Mouse (Mus musculus) lung, adult 10 weeks (tissue): ENCODE data around the gene Serpina3b. TPM values are rescaled to one million over a fixed set of nuclear protein-coding genes. Genes with fewer than 3 reads are reported as not detected.

Source experiments
- polyA plus RNA-seq: library from polyadenylated mRNA; stranded (reverse); fragments of 350-450 nt; fragmentation: Illumina TruSeq; extraction: RNeasy Lipid Tissue Mini Kit (QIAGEN cat#74804); gene quantifications from one replicate; pipeline ENCODE4 v1.2.3, GENCODE M21; 2014; ENCODE audit warnings: low read depth, low replicate concordance; ENCODE audit not compliant: insufficient read depth

Gene Serpina3b
- polyA plus RNA-seq: not detected

GRCm38 (mm10) chr12:104127696-104128095, at the start of gene Serpina3b:
TSS of gene Serpina3b (plus strand) at chr12:104127996.

GRCm38 (mm10) chr12:104100768-104101167, 27.0 kb upstream of the Serpina3b start, which contains the start of gene Serpina5:
TSS of gene Serpina5 (plus strand) at chr12:104101113.

GRCm38 (mm10) chr12:104112333-104112732, 15.5 kb upstream of the Serpina3b start, which contains the start of gene Serpina3a:
TSS of gene Serpina3a (plus strand) at chr12:104112724.

GRCm38 (mm10) chr12:104153656-104154055, 25.9 kb downstream of the Serpina3b start, which contains the start of gene Serpina3c:
TSS of gene Serpina3c (minus strand) at chr12:104153870.

Other genes starting within 250 kb of the Serpina3b start
- gene Serpina1c, start 223.1 kb upstream of the Serpina3b start, polyA plus RNA-seq: not detected
- not detected for gene Serpina1e, start 169.0 kb upstream of the Serpina3b start, polyA plus RNA-seq
- 0.15 TPM for gene Serpina11, start 138.0 kb upstream of the Serpina3b start, polyA plus RNA-seq
- 1.5 TPM for gene Serpina9, start 114.2 kb upstream of the Serpina3b start, polyA plus RNA-seq
- not detected for gene Serpina12, start 83.6 kb upstream of the Serpina3b start, polyA plus RNA-seq
- gene Serpina5, start 26.9 kb upstream of the Serpina3b start, polyA plus RNA-seq: not detected
- gene Serpina3a, start 15.3 kb upstream of the Serpina3b start, polyA plus RNA-seq: not detected
- gene Serpina3c, start 25.9 kb downstream of the Serpina3b start, polyA plus RNA-seq: 11.7 TPM
- gene Serpina3f, start 86.5 kb downstream of the Serpina3b start, polyA plus RNA-seq: 1.2 TPM
- 9.4 TPM for gene Serpina3g, start 108.2 kb downstream of the Serpina3b start, polyA plus RNA-seq
- gene Serpina3i, start 135.1 kb downstream of the Serpina3b start, polyA plus RNA-seq: 0.91 TPM
- not detected for gene Serpina3j, start 186.6 kb downstream of the Serpina3b start, polyA plus RNA-seq
- gene Serpina3k, start 210.5 kb downstream of the Serpina3b start, polyA plus RNA-seq: 0.18 TPM
- 2.3 TPM for gene Serpina3m, start 210.5 kb downstream of the Serpina3b start, polyA plus RNA-seq